Mouse (Mus musculus) central nervous system, embryonic 18 days (tissue): Measurements from ENCODE around the gene Lelp1. TPM values are rescaled to one million over a fixed set of nuclear protein-coding genes. Genes with fewer than 3 reads are reported as not detected.

Source experiments
- polyA plus RNA-seq: library from polyadenylated mRNA; depleted of rRNA; stranded (reverse); fragments of >200 nt; gene quantifications from 2 replicates; pipeline ENCODE4 v1.2.3, GENCODE M21; 2012; rRNA removed

Gene Lelp1
- polyA plus RNA-seq: not detected in 2 replicates

GRCm38 (mm10) chr3:92142644-92143043, at the start of gene Lelp1:
Lelp1 (minus strand) TSS chr3:92142744.

GRCm38 (mm10) chr3:92123847-92124246, 18.7 kb downstream of the Lelp1 start, which contains the start of gene Prr9:
Prr9 (minus strand) TSS chr3:92123947.

Other genes with a start within 250 kb of the Lelp1 start
- gene Pglyrp3, start 128.2 kb downstream of the Lelp1 start, polyA plus RNA-seq: not detected in 2 replicates
- gene Lor, start 59.6 kb downstream of the Lelp1 start, polyA plus RNA-seq: 8.1 and 11.7 TPM in 2 replicates
- not detected in 2 replicates for gene Prr9, start 18.8 kb downstream of the Lelp1 start, polyA plus RNA-seq
- gene Sprr2a1, start 73.1 kb upstream of the Lelp1 start, polyA plus RNA-seq: not detected in 2 replicates
- gene Sprr2a2, start 73.2 kb upstream of the Lelp1 start, polyA plus RNA-seq: 0.68 and 2.1 TPM in 2 replicates
- 0.12 TPM in 1 of 2 replicates, not detected in the other for gene Sprr2a3, start 142.7 kb upstream of the Lelp1 start, polyA plus RNA-seq
- gene Sprr2b, start 173.9 kb upstream of the Lelp1 start, polyA plus RNA-seq: not detected in 2 replicates
- 0.83 TPM in 1 of 2 replicates, not detected in the other for gene Sprr2d, start 196.4 kb upstream of the Lelp1 start, polyA plus RNA-seq
- gene Sprr2e, start 209.4 kb upstream of the Lelp1 start, polyA plus RNA-seq: not detected in 2 replicates
- not detected in 2 replicates for gene Sprr2f, start 222.4 kb upstream of the Lelp1 start, polyA plus RNA-seq
- gene Sprr2h, start 242.9 kb upstream of the Lelp1 start, polyA plus RNA-seq: 0.88 TPM in 1 of 2 replicates, not detected in the other